Mouse (Mus musculus): ENCODE results near the gene Cpt1a.

GRCm38 (mm10) chr19:3282572-3283467 lies 39.3 kb upstream of the Cpt1a start, which contains the start of the genes Mrpl21 and Ighmbp2:
- no peak for TF ChIP-seq CTCF (IDR thresholded peaks at IDR 0.05; ENCODE audit: extremely low read depth, insufficient read depth, insufficient read length, insufficient replicate concordance)
- peak; percentile 45; the same call in 1 of the 2 replicates for TF ChIP-seq POLR2A (IDR thresholded peaks at IDR 0.05; ENCODE audit: low read depth, low read length)

Data from spleen, adult 2 months (tissue).